Mouse (Mus musculus) MEL (cell line): ENCODE data around the gene Pias3. TPM values are rescaled to one million over a fixed set of nuclear protein-coding genes. Genes with fewer than 3 reads are reported as not detected.
"Not testable (repeated sequence)": the region's sequence is repeated elsewhere in the genome, so short reads cannot be mapped to it uniquely, and the experiment has no call there.

Experiments used
- DNase-seq: peaks from one replicate; pipeline ENCODE4 v3.0.0; 2011; ENCODE audit warnings: low read depth, low spot score
- H3K27ac ChIP-seq: 2 replicates; pipeline ENCODE4 v1.5.1; 2012; ENCODE audit warnings: low read depth, mild to moderate bottlenecking, control low read depth, low read length, moderate library complexity; ENCODE audit not compliant: control insufficient read depth
- H3K27me3 ChIP-seq, 2 experiments: fragments of 150-350 bp in 1 of 2; sonication (generic) in 1 of 2; 2 replicates each; pipeline ENCODE4 v1.6.1; 2012; ENCODE audit warnings: low read length in 2 of 2, mild to moderate bottlenecking in 2 of 2, improper control_type of control experiment in 1 of 2, moderate library complexity in 1 of 2; ENCODE audit not compliant: insufficient read depth in 2 of 2, control insufficient read depth in 1 of 2
- H3K36me3 ChIP-seq, 2 experiments: 2 replicates each; pipeline ENCODE4 v1.6.1; 2012 to 2014; ENCODE audit warnings: low read length in 2 of 2, improper control_type of control experiment in 1 of 2, inconsistent platforms in 1 of 2, mild to moderate bottlenecking in 1 of 2; ENCODE audit not compliant: insufficient read depth in 2 of 2, control insufficient read depth in 1 of 2
- H3K4me1 ChIP-seq, 2 experiments: fragments of 150-350 bp in 1 of 2; sonication (generic) in 1 of 2; 2 replicates each; pipeline ENCODE4 v1.6.1; 2012; ENCODE audit warnings: low read length in 2 of 2, improper control_type of control experiment in 1 of 2, mild to moderate bottlenecking in 1 of 2; ENCODE audit not compliant: insufficient read depth in 2 of 2, control insufficient read depth in 1 of 2
- H3K4me3 ChIP-seq, 2 experiments: fragments of 150-350 bp in 1 of 2; sonication (generic) in 1 of 2; 2 replicates each; pipeline ENCODE4 v1.5.1; 2012; ENCODE audit warnings: low read depth in 2 of 2, low read length in 2 of 2, mild to moderate bottlenecking in 2 of 2, moderate library complexity in 2 of 2, control low read depth in 1 of 2, improper control_type of control experiment in 1 of 2; ENCODE audit not compliant: control insufficient read depth in 1 of 2, insufficient read depth in 1 of 2
- H3K79me2 ChIP-seq: 2 replicates; pipeline ENCODE4 v1.6.1; 2012; ENCODE audit warnings: mild to moderate bottlenecking, low read length, moderate library complexity; ENCODE audit not compliant: control insufficient read depth, poor library complexity, insufficient read depth
- H3K9ac ChIP-seq: 2 replicates; pipeline ENCODE4 v1.6.1; 2012; ENCODE audit warnings: low read depth, mild to moderate bottlenecking, control low read depth, low read length, moderate library complexity; ENCODE audit not compliant: control insufficient read depth, poor library complexity, severe bottlenecking
- H3K9me3 ChIP-seq: fragments of 150-350 bp; sonication (generic); replicated peaks from 2 replicates; pipeline ENCODE4 v1.6.1; 2012; ENCODE audit warnings: mild to moderate bottlenecking, low read length, improper control_type of control experiment, moderate library complexity; ENCODE audit not compliant: insufficient read depth
- CTCF ChIP-seq, 3 experiments: IDR thresholded peaks in 2 of 3; conservative IDR thresholded peaks in 1 of 3; 2 replicates each; pipeline ENCODE4 v1.5.1; 2011 to 2012; ENCODE audit warnings: low read length in 3 of 3, low read depth in 2 of 3, mild to moderate bottlenecking in 2 of 3, improper control_type of control experiment in 1 of 3, inconsistent platforms in 1 of 3, mixed read lengths in 1 of 3, moderate library complexity in 1 of 3; ENCODE audit not compliant: control insufficient read depth in 1 of 3, insufficient read depth in 1 of 3, poor library complexity in 1 of 3, severe bottlenecking in 1 of 3
- E2F4 ChIP-seq: IDR thresholded peaks from 2 replicates; pipeline ENCODE4 v1.6.1; 2011; ENCODE audit warnings: low read depth, low read length, improper control_type of control experiment, borderline replicate concordance
- EP300 ChIP-seq, 2 experiments: IDR thresholded peaks; 2 replicates each; pipeline ENCODE4 v1.6.1; 2011; ENCODE audit warnings: improper control_type of control experiment in 2 of 2, low read length in 2 of 2, low read depth in 1 of 2, mild to moderate bottlenecking in 1 of 2
- ETS1 ChIP-seq: IDR thresholded peaks from 2 replicates; pipeline ENCODE4 v1.6.1; 2012; ENCODE audit warnings: low read depth, mild to moderate bottlenecking, inconsistent platforms, low read length, improper control_type of control experiment, moderate library complexity
- GATA1 ChIP-seq: IDR thresholded peaks from 2 replicates; pipeline ENCODE4 v1.6.1; 2011; ENCODE audit warnings: low read depth, low read length, improper control_type of control experiment
- HCFC1 ChIP-seq: IDR thresholded peaks from 2 replicates; pipeline ENCODE4 v1.6.1; 2012; ENCODE audit warnings: low read depth, mild to moderate bottlenecking, inconsistent platforms, low read length, improper control_type of control experiment, moderate library complexity
- KAT2A ChIP-seq: conservative IDR thresholded peaks from 2 replicates; pipeline ENCODE4 v1.6.1; 2012; ENCODE audit warnings: low read depth, low read length, improper control_type of control experiment, inconsistent platforms
- MAFK ChIP-seq: IDR thresholded peaks from 2 replicates; pipeline ENCODE4 v1.6.1; 2011; ENCODE audit warnings: low read depth, mild to moderate bottlenecking, low read length, improper control_type of control experiment, borderline replicate concordance
- MAX ChIP-seq: IDR thresholded peaks from 2 replicates; pipeline ENCODE4 v1.6.1; 2011; ENCODE audit warnings: low read length, improper control_type of control experiment
- MAZ ChIP-seq: IDR thresholded peaks from 2 replicates; pipeline ENCODE4 v1.6.1; 2012; ENCODE audit warnings: low read depth, mild to moderate bottlenecking, inconsistent platforms, low read length, improper control_type of control experiment
- MEF2A ChIP-seq: IDR thresholded peaks from 2 replicates; pipeline ENCODE4 v1.6.1; 2014; ENCODE audit warnings: low read depth, mild to moderate bottlenecking, inconsistent platforms, low read length, improper control_type of control experiment; ENCODE audit not compliant: poor library complexity, insufficient replicate concordance, severe bottlenecking; ENCODE audit errors: extremely low read depth
- MXI1 ChIP-seq: IDR thresholded peaks from 2 replicates; pipeline ENCODE4 v1.6.1; 2011; ENCODE audit warnings: mild to moderate bottlenecking, low read depth, low read length, improper control_type of control experiment
- MYC ChIP-seq: IDR thresholded peaks from 2 replicates; pipeline ENCODE4 v1.6.1; 2011; ENCODE audit warnings: low read depth, mild to moderate bottlenecking, low read length, improper control_type of control experiment, moderate library complexity
- NELFE ChIP-seq: IDR thresholded peaks from 2 replicates; pipeline ENCODE4 v1.6.1; 2011; ENCODE audit warnings: low read depth, low read length, improper control_type of control experiment
- NRF1 ChIP-seq: IDR thresholded peaks from 2 replicates; pipeline ENCODE4 v1.6.1; 2014; ENCODE audit warnings: low read depth, mild to moderate bottlenecking, inconsistent platforms, low read length, improper control_type of control experiment, moderate library complexity; ENCODE audit not compliant: poor library complexity, insufficient read depth, severe bottlenecking
- POLR2A ChIP-seq, 2 experiments: IDR thresholded peaks; 2 replicates each; pipeline ENCODE4 v1.6.1; 2011 to 2012; ENCODE audit warnings: low read length in 2 of 2, mild to moderate bottlenecking in 2 of 2, control low read depth in 1 of 2, improper control_type of control experiment in 1 of 2, low read depth in 1 of 2, moderate library complexity in 1 of 2; ENCODE audit not compliant: control insufficient read depth in 1 of 2, insufficient read depth in 1 of 2, poor library complexity in 1 of 2
- POLR2AphosphoS2 ChIP-seq: IDR thresholded peaks from 2 replicates; pipeline ENCODE4 v1.6.1; 2011; ENCODE audit warnings: low read length, improper control_type of control experiment
- RAD21 ChIP-seq: IDR thresholded peaks from 2 replicates; pipeline ENCODE4 v1.6.1; 2011; ENCODE audit warnings: mild to moderate bottlenecking, low read depth, low read length, improper control_type of control experiment
- RCOR1 ChIP-seq: IDR thresholded peaks from 2 replicates; pipeline ENCODE4 v1.6.1; 2012; ENCODE audit warnings: low read depth, mild to moderate bottlenecking, inconsistent platforms, low read length, improper control_type of control experiment
- SIN3A ChIP-seq: IDR thresholded peaks from 2 replicates; pipeline ENCODE4 v1.6.1; 2012; ENCODE audit warnings: low read length, improper control_type of control experiment, inconsistent platforms
- TAL1 ChIP-seq: IDR thresholded peaks from 2 replicates; pipeline ENCODE4 v1.6.1; 2012; ENCODE audit warnings: mild to moderate bottlenecking, inconsistent platforms, low read length, moderate library complexity, mixed read lengths
- TBP ChIP-seq: IDR thresholded peaks from 2 replicates; pipeline ENCODE4 v1.8.0; 2011; ENCODE audit warnings: low read depth, low read length, improper control_type of control experiment
- UBTF ChIP-seq: IDR thresholded peaks from 2 replicates; pipeline ENCODE4 v1.6.1; 2012; ENCODE audit warnings: low read depth, mild to moderate bottlenecking, inconsistent platforms, low read length, improper control_type of control experiment, moderate library complexity, borderline replicate concordance; ENCODE audit not compliant: insufficient read depth
- USF1 ChIP-seq: IDR thresholded peaks from 2 replicates; pipeline ENCODE4 v1.6.1; 2014; ENCODE audit warnings: low read depth, mild to moderate bottlenecking, inconsistent platforms, low read length, improper control_type of control experiment, moderate library complexity
- USF2 ChIP-seq, 2 experiments: IDR thresholded peaks; 2 replicates each; pipeline ENCODE4 v1.6.1; 2011 to 2012; ENCODE audit warnings: improper control_type of control experiment in 2 of 2, low read length in 2 of 2, borderline replicate concordance in 1 of 2, inconsistent platforms in 1 of 2, low read depth in 1 of 2, mild to moderate bottlenecking in 1 of 2; ENCODE audit not compliant: insufficient read depth in 1 of 2
- ZMIZ1 ChIP-seq: IDR thresholded peaks from 2 replicates; pipeline ENCODE4 v1.6.1; 2012; ENCODE audit warnings: low read depth, mild to moderate bottlenecking, inconsistent platforms, low read length, improper control_type of control experiment, moderate library complexity
- polyA plus RNA-seq, 2 experiments: library from polyadenylated mRNA; stranded (reverse) in 1 of 2; unstranded in 1 of 2; fragments of >175 nt in 1 of 2; fragments of >200 nt in 1 of 2; gene quantifications; 2 replicates each; pipeline versions ENCODE4 v1.2.1 to v1.2.4; 2012; ENCODE audit warnings: low replicate concordance in 2 of 2, low read depth in 1 of 2; ENCODE audit not compliant: insufficient read length in 2 of 2, insufficient read depth in 1 of 2, missing spikeins in 1 of 2
- total RNA-seq: library from RNA; depleted of rRNA; stranded (reverse); fragments of 300-350 nt; gene quantifications from 2 replicates; pipeline ENCODE4 v1.2.3, GENCODE M21; 2012

The Pias3 gene
- total and polyA plus RNA-seq, 3 experiments: 5.9 to 26.8 TPM; not detected in 1

GRCm38 (mm10) chr3:96686057-96686456, 10.1 kb upstream of the Pias3 start:
- H3K27ac ChIP-seq, H3K9me3 ChIP-seq, H3K4me3 ChIP-seq, H3K27me3 ChIP-seq, H3K36me3 ChIP-seq, H3K79me2 ChIP-seq, H3K9ac ChIP-seq, DNase-seq: not testable (repeated sequence)
- TF ChIP-seq TBP: peak; percentile 95
- peaks cover 13 to 14% of the 10 kb centered on the region in 2 experiments for H3K4me1 ChIP-seq

- Histone ChIP-seq H3K9me3 (no peaks in the 10 kb centered on the region), H3K27ac (no peak overlapping the region), H3K4me1 (peaks cover 13 to 14% of the 10 kb centered on the region in 2 experiments), H3K4me3 (peak overlapping the region; percentile 53 to 70), H3K27me3 (no peaks in the 10 kb centered on the region), H3K9ac (peak overlapping the region; percentile 26), H3K36me3 (peaks cover 0 to 9% of the 10 kb centered on the region in 2 experiments; a peak in 2 of 4 replicates), H3K79me2 (no peaks in the 10 kb centered on the region)
- DNase-seq: peak; percentile 88
- TF ChIP-seq SIN3A (peak; percentile 69), CTCF (IDR thresholded peaks at IDR 0.05 in 2 of 3, conservative IDR thresholded peaks at IDR 0.05 in 1 of 3; ENCODE audit: control insufficient read depth in 1 of 3, insufficient read depth in 1 of 3, low read depth in 2 of 3, low read length in 3 of 3, poor library complexity in 1 of 3, severe bottlenecking in 1 of 3) (no peak), MAFK (no peak), EP300 (IDR thresholded peaks at IDR 0.05; ENCODE audit: low read depth in 1 of 2, low read length in 2 of 2) (peak in 1 of 2 experiments; percentile 65; a peak in 2 of 4 replicates), MYC (no peak; the same call in 1 of the 2 replicates), MXI1 (peak; percentile 80), MAX (peak; percentile 52), TBP (0 out of 2 replicates have a peak, but pooled peaks have one; percentile 28), USF1 (peak; percentile 45)
Observed at GRCm38 (mm10) chr3:96688854-96689253, 7.3 kb upstream of the Pias3 start.

DNA sequence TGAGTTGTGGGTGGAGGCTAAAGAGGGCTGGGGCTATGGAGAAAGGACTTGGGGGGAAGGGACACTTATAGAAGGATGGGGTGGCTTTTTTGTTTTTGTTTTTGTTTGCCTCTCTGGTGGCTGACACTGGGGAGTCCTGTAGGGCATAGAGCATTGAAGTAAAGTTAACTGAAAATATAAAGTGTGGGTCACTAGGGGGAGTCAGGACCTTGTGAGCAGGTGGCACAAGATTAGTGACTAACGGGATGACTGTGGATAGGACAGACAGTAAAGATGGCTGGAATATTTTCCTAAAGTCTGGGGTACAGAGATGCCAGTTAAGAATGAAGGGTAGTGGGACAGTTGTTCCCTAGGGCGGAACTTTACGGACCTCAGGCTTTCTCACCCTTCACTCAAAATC, 5.9 kb upstream of the Pias3 start:
- Histone ChIP-seq H3K79me2 (no peaks in the 10 kb centered on the region), H3K4me3 (no peak overlapping the region), H3K9me3 (no peaks in the 10 kb centered on the region), H3K27me3 (no peaks in the 10 kb centered on the region), H3K4me1 (peaks cover 13 to 17% of the 10 kb centered on the region in 2 experiments), H3K27ac (no peak overlapping the region), H3K36me3 (peaks cover 0 to 13% of the 10 kb centered on the region in 2 experiments; a peak in 2 of 4 replicates), H3K9ac (no peak overlapping the region)
- DNase-seq: peak; percentile 58
- TF ChIP-seq MEF2A: no peak
- TF ChIP-seq RAD21: peak; percentile 25
- no peak for TF ChIP-seq KAT2A
- TF ChIP-seq MYC: 0 out of 2 replicates have a peak, but pooled peaks have one; percentile 41
- TF ChIP-seq E2F4: no peak
- 0 out of 2 replicates have a peak, but pooled peaks have one; percentile 28 for TF ChIP-seq MAZ
- no peak for TF ChIP-seq POLR2AphosphoS2
- TF ChIP-seq GATA1: no peak
- no peak for TF ChIP-seq POLR2A (IDR thresholded peaks at IDR 0.05; ENCODE audit: control insufficient read depth in 1 of 2, insufficient read depth in 1 of 2, low read depth in 1 of 2, low read length in 2 of 2, poor library complexity in 1 of 2)
- TF ChIP-seq NRF1: no peak
- no peak for TF ChIP-seq MAFK
- no peak for TF ChIP-seq USF2 (IDR thresholded peaks at IDR 0.05; ENCODE audit: borderline replicate concordance in 1 of 2, insufficient read depth in 1 of 2, low read depth in 1 of 2, low read length in 2 of 2)
- TF ChIP-seq UBTF: no peak
- no peak for TF ChIP-seq TAL1
- no peak for TF ChIP-seq ZMIZ1
- TF ChIP-seq ETS1: no peak
- no peak for TF ChIP-seq NELFE
- TF ChIP-seq RCOR1: no peak
- no peak for TF ChIP-seq HCFC1
